Mouse (Mus musculus) erythroid progenitor cell, adult 5-6 weeks (primary cell): ENCODE results near the gene Dcaf1. TPM values are rescaled to one million over a fixed set of nuclear protein-coding genes. Genes with fewer than 3 reads are reported as not detected.

Experiments
- ATAC-seq: replicated peaks from 2 replicates; pipeline ENCODE4 v1.8.0; 2016; ENCODE audit warnings: moderate number of reproducible peaks, mild to moderate bottlenecking, moderate TSS enrichment, inconsistent platforms; ENCODE audit not compliant: poor library complexity, low FRiP score, severe bottlenecking
- total RNA-seq, 2 experiments: library from RNA; stranded (forward) in 1 of 2; stranded (reverse) in 1 of 2; fragments of 150-400 nt in 1 of 2; fragments of 186-747, 209-891 nt in 1 of 2; gene quantifications; 2 replicates each; pipeline versions ENCODE4 v1.2.3 to v1.2.4; 2015 to 2017; ENCODE audit warnings: low replicate concordance in 2 of 2

Dcaf1 gene
- total RNA-seq, 2 experiments from 2014 or later: 32.4 to 53.7 TPM

DNA sequence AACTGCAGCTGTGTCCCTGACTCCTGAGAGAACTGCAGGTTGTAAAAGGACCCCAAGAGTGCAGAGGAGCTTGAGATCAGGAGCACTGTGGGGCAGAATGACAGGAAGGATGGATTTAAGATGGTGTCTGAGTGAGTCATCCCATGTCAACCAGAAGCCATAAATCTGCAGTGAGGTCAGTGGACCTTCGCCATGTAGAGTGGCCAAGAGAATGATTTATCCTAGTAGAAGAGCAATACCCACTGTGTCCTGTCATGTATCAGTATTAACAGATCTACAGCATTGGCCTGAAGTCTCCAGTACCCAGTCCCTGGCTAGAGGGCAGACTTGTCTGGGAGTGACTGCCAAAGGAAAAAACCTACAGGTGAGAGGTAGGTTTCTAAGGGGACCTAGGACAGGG lies 77.2 kb downstream of the Dcaf1 start:
- no peak for ATAC-seq

DNA sequence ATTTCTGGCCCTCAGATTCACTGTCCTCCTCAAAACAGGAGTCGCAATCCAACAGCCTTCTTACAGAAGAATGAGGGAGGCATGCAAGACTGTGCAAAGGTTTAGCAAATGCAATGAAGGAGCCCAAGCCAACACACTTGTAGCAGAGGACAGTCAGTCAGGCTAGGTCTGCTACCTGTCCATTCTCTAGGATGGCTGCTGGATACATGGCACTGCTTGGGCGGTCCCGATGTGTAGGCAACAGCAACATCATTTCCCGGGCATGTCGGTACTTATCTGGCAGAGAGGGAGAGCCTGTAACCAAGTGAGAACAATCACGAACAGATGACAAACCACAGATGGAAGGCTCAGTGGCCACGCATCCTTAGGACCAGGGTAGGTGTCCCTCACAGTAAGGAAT lies 79.9 kb downstream of the Dcaf1 start:
- no peak for ATAC-seq

DNA sequence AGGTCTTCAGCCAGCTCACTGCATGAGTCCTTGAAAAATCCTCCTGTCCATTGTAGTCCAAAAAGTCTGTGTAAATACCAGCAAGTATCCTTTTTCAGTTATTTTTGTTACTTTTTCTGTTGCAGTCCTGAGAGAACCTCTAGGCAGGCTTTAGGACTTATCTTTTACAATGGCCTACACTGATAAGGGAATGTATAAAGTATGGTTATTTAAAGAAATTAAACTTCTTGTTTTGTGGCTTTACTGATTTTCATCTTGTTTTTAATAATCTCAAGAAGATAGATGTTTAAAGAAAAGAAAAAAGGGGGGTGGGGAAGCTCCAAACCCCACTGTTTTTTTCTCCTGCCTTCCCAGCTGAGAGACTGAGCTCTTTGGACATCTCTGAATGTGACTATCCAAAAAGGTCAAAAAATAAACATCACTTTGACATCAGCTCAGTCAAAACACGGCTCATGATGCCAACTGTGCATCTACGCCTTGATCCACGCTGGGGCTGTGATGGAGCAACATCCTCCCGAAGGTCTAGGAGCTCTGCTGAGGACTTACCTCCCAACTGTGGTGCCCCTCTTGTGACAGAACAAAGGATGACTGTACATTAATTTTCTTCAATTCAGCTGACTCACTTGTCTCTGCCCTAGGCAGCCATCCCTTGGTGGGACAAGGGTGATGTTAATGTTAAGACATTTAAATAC lies 81.6 kb downstream of the Dcaf1 start:
- no peak for ATAC-seq

DNA sequence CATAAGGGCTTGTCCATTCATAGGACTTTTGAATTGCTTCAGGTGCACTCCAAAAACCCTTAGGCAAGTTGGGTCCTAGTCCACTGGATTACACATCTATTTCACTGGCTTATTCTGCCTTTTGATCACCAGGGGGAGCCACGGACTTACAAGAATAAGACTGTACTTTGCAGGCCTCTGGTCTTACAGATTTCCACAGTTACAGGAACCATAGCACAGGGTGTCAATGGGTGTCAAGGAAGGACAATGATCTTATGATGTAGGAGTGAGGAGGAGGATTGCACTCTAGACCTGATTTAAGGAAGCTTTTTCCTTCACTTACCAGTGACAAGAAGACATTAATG lies 82.1 kb downstream of the Dcaf1 start:
- no peak for ATAC-seq

DNA sequence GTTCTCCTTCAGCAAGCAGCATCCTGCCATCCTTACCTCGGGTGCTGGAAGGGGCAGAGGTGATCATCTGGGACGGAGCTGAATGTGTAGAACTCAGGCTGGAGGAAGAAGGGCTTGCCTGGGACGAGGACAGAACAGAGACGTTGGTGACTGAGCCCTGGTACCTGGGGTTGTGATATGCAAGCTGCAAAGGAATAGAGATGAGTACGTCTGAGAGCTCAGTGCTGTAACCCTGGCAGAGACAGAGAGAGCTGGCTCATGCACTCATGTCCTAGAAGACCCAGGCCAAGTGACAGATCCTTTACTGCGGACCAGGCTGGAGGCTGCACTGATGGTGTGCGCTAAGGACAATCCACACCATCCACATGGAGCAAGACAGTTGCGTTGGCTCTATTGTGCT lies 84.9 kb downstream of the Dcaf1 start:
- no peak for ATAC-seq

DNA sequence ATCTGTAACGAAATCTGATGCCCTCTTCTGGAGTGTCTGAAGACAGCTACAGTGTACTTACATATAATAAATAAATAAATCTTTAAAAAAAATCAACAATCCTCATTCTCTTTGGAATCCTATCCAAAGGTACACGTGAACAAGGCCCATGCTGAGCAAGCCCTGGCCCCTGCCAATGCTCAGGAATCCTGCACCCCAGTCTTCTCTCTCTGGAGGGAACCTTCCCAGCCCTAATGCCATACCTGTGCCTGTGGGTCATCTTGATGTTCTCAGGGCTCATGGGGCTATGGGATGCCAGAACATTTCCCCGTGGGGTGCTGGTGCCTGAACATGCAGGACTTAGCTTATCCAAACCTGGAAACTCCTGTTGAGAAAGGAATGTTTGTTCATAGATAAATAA lies 86.5 kb downstream of the Dcaf1 start:
- ATAC-seq: no peak

DNA sequence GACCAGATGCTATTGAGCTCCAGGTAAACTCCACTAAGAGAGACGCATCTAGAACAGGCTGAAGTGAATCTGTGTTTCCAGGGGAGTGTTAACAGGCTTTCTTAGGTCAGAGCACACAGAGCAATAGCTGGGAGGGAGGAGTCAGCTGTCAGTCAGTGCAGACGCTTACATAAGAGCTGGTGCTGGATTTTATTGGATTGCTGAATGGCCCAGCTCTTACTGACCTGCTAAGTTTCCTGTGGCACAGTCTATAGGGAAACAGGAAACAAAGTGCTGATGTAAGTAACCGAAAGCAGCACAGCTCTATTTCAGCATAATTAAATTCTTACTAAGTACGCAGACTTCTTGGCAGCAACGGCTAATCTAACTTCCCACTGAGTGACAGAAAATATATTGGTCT lies 87.0 kb downstream of the Dcaf1 start:
- ATAC-seq: no peak

DNA sequence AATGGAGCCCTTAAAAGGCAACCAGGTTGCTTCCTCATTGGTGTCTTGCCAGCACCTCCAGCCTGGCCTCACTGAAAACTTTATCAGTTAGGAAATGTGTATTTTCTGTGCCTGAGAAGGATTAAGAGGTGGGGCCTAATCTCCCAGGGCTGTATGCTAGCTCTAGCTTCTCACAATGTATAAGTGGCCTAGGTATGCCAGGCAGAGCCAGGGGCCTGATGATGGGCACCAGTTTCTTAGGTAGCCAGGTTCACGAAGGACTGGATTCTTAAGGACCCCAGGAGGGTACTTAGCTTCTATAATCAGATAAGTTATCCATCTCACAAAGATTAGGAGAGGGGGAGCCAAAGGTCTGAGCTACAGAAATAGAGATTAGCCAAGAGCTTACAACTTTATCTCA lies 90.0 kb downstream of the Dcaf1 start:
- ATAC-seq: no peak

DNA sequence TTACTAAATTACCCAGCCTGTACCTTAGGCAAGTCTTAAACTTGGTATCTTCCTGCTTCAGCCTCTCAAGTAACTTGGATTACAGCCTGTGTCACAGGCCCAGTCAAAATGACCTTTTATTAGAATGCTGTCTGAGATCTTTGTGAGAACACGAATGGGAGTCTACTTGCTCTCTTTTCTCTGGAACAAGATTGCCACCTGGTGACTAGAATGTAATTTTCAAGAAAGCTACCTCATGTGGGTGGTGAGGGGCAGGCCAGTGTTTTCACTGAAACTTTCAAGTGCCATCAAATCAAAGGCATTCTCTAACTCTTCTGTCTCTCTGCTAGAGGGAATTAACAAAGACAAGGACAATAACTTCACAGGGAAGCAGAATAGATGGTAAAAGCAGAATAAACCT lies 92.1 kb downstream of the Dcaf1 start:
- ATAC-seq: no peak

DNA sequence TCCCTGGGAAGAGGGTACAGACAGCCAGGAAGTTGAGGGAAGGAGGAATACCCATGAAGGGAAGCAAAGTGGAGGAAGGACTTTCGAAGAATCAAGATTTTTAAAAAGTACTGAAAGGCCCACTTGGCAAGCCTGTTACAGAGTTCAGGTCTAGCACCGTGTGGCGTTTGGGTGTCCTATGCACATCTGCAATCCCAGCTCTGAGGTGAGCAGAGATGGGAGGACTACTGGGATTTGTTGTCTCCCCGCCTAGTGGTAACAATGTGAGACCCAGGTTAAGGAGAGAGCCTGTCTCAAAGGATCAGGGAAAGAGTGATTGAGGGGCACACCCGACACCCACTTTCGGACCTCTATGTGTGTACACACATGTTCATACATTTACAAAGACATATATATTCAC lies 93.2 kb downstream of the Dcaf1 start:
- no peak for ATAC-seq

Other genes with a start within 250 kb of the Dcaf1 start
- not detected in 2 replicates for gene Iqcf6, start 195.3 kb upstream of the Dcaf1 start, total RNA-seq (2015; ENCODE audit: low replicate concordance)
- gene Iqcf6, start 195.3 kb upstream of the Dcaf1 start, total RNA-seq (2017; ENCODE audit: low replicate concordance): not detected in 2 replicates
- gene Grm2, start 165.8 kb upstream of the Dcaf1 start, total RNA-seq (2015; ENCODE audit: low replicate concordance): not detected in 2 replicates
- gene Grm2, start 165.8 kb upstream of the Dcaf1 start, total RNA-seq (2017; ENCODE audit: low replicate concordance): not detected in 2 replicates
- 5.0 and 12.2 TPM in 2 replicates for gene Tex264, start 135.9 kb upstream of the Dcaf1 start, total RNA-seq (2015; ENCODE audit: low replicate concordance)
- gene Tex264, start 135.9 kb upstream of the Dcaf1 start, total RNA-seq (2017; ENCODE audit: low replicate concordance): 1.8 and 23.2 TPM in 2 replicates
- 4.0 and 4.6 TPM in 2 replicates for gene Rad54l2, start 32.7 kb upstream of the Dcaf1 start, total RNA-seq (2015; ENCODE audit: low replicate concordance)
- gene Rad54l2, start 32.7 kb upstream of the Dcaf1 start, total RNA-seq (2017; ENCODE audit: low replicate concordance): 6.5 and 8.4 TPM in 2 replicates
- 18.4 TPM in 2 replicates for gene Rbm15b, start 65.6 kb downstream of the Dcaf1 start, total RNA-seq (2015; ENCODE audit: low replicate concordance)
- gene Rbm15b, start 65.6 kb downstream of the Dcaf1 start, total RNA-seq (2017; ENCODE audit: low replicate concordance): 18.2 and 21.9 TPM in 2 replicates
- gene Manf, start 70.1 kb downstream of the Dcaf1 start, total RNA-seq (2015; ENCODE audit: low replicate concordance): 275 and 310 TPM in 2 replicates
- 164 and 219 TPM in 2 replicates for gene Manf, start 70.1 kb downstream of the Dcaf1 start, total RNA-seq (2017; ENCODE audit: low replicate concordance)